Mouse (Mus musculus): ENCODE results near the gene Trpv6. TPM values are rescaled to one million over a fixed set of nuclear protein-coding genes. Genes with fewer than 3 reads are reported as not detected.

Gene Trpv6
- polyA plus RNA-seq (2017; shearing (Covaris generic)): 1 to 10 TPM in 1 of 2 experiments, under 1 TPM in 1; 0.39 to 1.4 TPM

GRCm38 (mm10) chr6:41636178-41636577, at the start of gene Trpv6:
Trpv6 (minus strand) TSS chr6:41636405.

DNA sequence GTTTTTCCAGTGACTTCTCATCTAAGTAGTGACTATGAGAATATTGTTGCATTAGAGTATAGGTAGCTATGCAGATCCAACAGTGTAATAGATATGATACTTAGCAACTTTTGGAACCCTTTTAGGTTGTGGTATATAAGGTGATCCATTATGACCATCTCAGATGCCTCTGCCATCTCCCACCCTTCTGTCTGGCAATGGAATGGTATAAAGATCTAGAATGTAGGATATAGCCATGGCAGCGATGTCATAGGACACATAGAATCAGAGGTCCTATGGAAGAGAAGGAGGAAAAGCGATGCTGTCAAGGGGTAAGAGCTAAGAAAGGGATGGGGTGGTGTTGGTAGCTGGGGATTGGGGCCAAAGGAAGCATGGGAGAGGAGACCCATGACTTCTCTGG, 47.9 kb upstream of the Trpv6 start, which contains the start of gene Llcfc1:
Llcfc1 (plus strand) TSS at position 301 of the 400 bp plus-strand sequence.

DNA sequence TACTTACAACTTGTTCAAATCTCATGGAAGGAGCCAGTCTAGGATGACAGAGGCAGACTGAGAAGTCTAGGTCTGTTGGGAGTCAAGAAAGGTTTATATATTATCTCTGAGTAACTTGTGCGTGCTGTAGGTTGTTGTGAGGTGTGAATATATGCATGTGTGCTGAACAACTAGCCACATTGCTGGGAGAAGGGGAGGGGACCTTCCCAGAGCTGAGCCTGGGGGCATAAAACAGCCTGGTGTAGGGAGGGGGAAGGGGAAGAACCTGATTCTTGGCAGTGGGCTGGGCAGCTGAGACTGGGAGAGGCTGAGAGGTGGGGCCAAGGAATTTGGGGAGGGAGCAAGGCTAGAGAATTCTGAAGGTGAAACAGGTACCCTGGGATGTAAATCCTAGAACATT, 44.5 kb upstream of the Trpv6 start, which contains the start of gene Trpv5:
Trpv5 (minus strand) TSS at position 101 of the 400 bp plus-strand sequence.

GRCm38 (mm10) chr6:41605061-41605793, 31.0 kb downstream of the Trpv6 start, which contains the start of gene Ephb6:
Ephb6 (plus strand) TSS chr6:41605482.

Other genes starting within 250 kb of the Trpv6 start
- gene Gm5771, start 244.0 kb downstream of the Trpv6 start, polyA plus RNA-seq (2017; shearing (Covaris generic)): not detected
- not detected for gene Gm10334, start 190.3 kb downstream of the Trpv6 start, polyA plus RNA-seq (2017; shearing (Covaris generic))
- not detected for gene Prss1, start 177.5 kb downstream of the Trpv6 start, polyA plus RNA-seq (2017; shearing (Covaris generic))
- gene Prss2, start 114.6 kb downstream of the Trpv6 start, polyA plus RNA-seq (2017; shearing (Covaris generic)): 1 to 10 TPM in 1 of 2 experiments, under 1 TPM in 1; 0.95 to 1.4 TPM
- 10 to 100 TPM; 44.4 to 88.9 TPM for gene Ephb6, start 30.9 kb downstream of the Trpv6 start, polyA plus RNA-seq (2017; shearing (Covaris generic))
- gene Trpv5, start 44.4 kb upstream of the Trpv6 start, polyA plus RNA-seq (2017; shearing (Covaris generic)): under 1 TPM; 0.10 to 0.18 TPM
- not detected for gene Llcfc1, start 48.0 kb upstream of the Trpv6 start, polyA plus RNA-seq (2017; shearing (Covaris generic))
- gene Kel, start 67.9 kb upstream of the Trpv6 start, polyA plus RNA-seq (2017; shearing (Covaris generic)): under 1 TPM in 1 of 2 experiments, not detected in 1; 0.47 TPM
- under 1 TPM in 1 of 2 experiments, not detected in 1; 0.06 TPM for gene Olfr459, start 138.8 kb upstream of the Trpv6 start, polyA plus RNA-seq (2017; shearing (Covaris generic))
- 1,000 to 10,000 TPM in 1 of 2 experiments, not detected in 1; 1,853 TPM for gene Pip, start 211.1 kb upstream of the Trpv6 start, polyA plus RNA-seq (2017; shearing (Covaris generic))
- under 1 TPM in 1 of 2 experiments, not detected in 1; 0.55 TPM for gene Sval2, start 216.6 kb upstream of the Trpv6 start, polyA plus RNA-seq (2017; shearing (Covaris generic))

Data from inflammation-experienced regulatory T-cells (primary cell).